Mouse (Mus musculus) myocyte (in vitro differentiated cells): ENCODE measurements around the gene Znrf1.

ENCODE experiments used
- E2F4 ChIP-seq: IDR thresholded peaks from one replicate; pipeline ENCODE4 v1.6.1; 2011; ENCODE audit warnings: mild to moderate bottlenecking, control low read depth, moderate library complexity; ENCODE audit not compliant: insufficient read depth
- MAX ChIP-seq: IDR thresholded peaks from one replicate; pipeline ENCODE4 v1.6.1; 2011; ENCODE audit warnings: low read depth, mild to moderate bottlenecking, control low read depth
- POLR2A ChIP-seq: IDR thresholded peaks from one replicate; pipeline ENCODE4 v1.6.1; 2011; ENCODE audit warnings: low read depth, mild to moderate bottlenecking, control low read depth, moderate library complexity; ENCODE audit not compliant: insufficient read length
- TCF12 ChIP-seq: IDR thresholded peaks from one replicate; pipeline ENCODE4 v1.6.1; 2011; ENCODE audit warnings: mild to moderate bottlenecking, control low read depth; ENCODE audit not compliant: poor library complexity, insufficient read depth, severe bottlenecking
- USF1 ChIP-seq: IDR thresholded peaks from one replicate; pipeline ENCODE4 v1.6.1; 2011; ENCODE audit warnings: low read depth, mild to moderate bottlenecking, control low read depth, moderate library complexity

GRCm38 (mm10) chr8:111662473-111662872 is 126.6 kb downstream of the Znrf1 start:
- TF ChIP-seq MAX (no peak), POLR2A (no peak), TCF12 (no peak), E2F4 (no peak), USF1 (no peak)
